Mouse (Mus musculus) kidney, postnatal 0 days (tissue): ENCODE data around the gene Scube3. TPM values are rescaled to one million over a fixed set of nuclear protein-coding genes. Genes with fewer than 3 reads are reported as not detected.

ENCODE experiments used
- ATAC-seq: fragments of 200-750 bp; cut with Nextera tagmentation; replicated peaks from 2 replicates; pipeline ENCODE4 v1.8.0; 2017; ENCODE audit warnings: low read depth, moderate number of reproducible peaks, moderate TSS enrichment, moderate library complexity; ENCODE audit not compliant: low FRiP score
- DNase-seq: peaks from one replicate; pipeline ENCODE4 v3.0.0-alpha.2; 2016; ENCODE audit warnings: low spot score
- H3K27ac ChIP-seq: fragments of 300-500 bp; sonication (generic); 2 replicates; pipeline ENCODE4 v1.5.1; 2014; ENCODE audit warnings: mild to moderate bottlenecking
- H3K27me3 ChIP-seq: fragments of 300-500 bp; sonication (generic); 2 replicates; pipeline ENCODE4 v1.6.1; 2014; ENCODE audit warnings: low read length, mixed read lengths; ENCODE audit not compliant: insufficient read depth
- H3K36me3 ChIP-seq: fragments of 300-500 bp; sonication (generic); 2 replicates; pipeline ENCODE4 v1.6.1; 2014; ENCODE audit warnings: low read length, mixed read lengths; ENCODE audit not compliant: insufficient read depth
- H3K4me1 ChIP-seq: fragments of 300-500 bp; sonication (generic); replicated peaks from 2 replicates; pipeline ENCODE4 v1.6.1; 2014; ENCODE audit warnings: antibody characterized with exemption, low read length, mixed read lengths; ENCODE audit not compliant: insufficient read depth
- H3K4me2 ChIP-seq: fragments of 300-500 bp; sonication (generic); 2 replicates; pipeline ENCODE4 v1.6.1; 2014; ENCODE audit warnings: mild to moderate bottlenecking, low read length, moderate library complexity, mixed read lengths
- H3K4me3 ChIP-seq: fragments of 300-500 bp; sonication (generic); replicated peaks from 2 replicates; pipeline ENCODE4 v1.5.1; 2014; ENCODE audit warnings: low read depth, low read length
- H3K9ac ChIP-seq: fragments of 300-500 bp; sonication (generic); 2 replicates; pipeline ENCODE4 v1.6.1; 2014; ENCODE audit warnings: low read depth, low read length
- H3K9me3 ChIP-seq: fragments of 300-500 bp; sonication (generic); replicated peaks from 2 replicates; pipeline ENCODE4 v1.6.1; 2016; ENCODE audit warnings: low read length, inconsistent platforms, mixed read lengths
- CTCF ChIP-seq: IDR thresholded peaks from 2 replicates; pipeline ENCODE4 v1.5.1; 2016; ENCODE audit warnings: antibody characterized with exemption, low read depth, mild to moderate bottlenecking, moderate library complexity
- WGBS: fragments of 180-500 bp; shearing (Covaris S2); extraction: QIAGEN DNeasy Blood & Tissue Kit; methylation state at CpG from one replicate; pipeline ENCODE4 v1.1.7; 2014; 5-methylcytosine and 5-hydroxymethylcytosine counted together
- polyA plus RNA-seq: library from polyadenylated mRNA; unstranded; fragments of >200 nt; fragmentation: Nextera tagmentation; extraction: Ambion mirVana; gene quantifications from 2 replicates; pipeline ENCODE4 v1.2.1, GENCODE M21; 2015

Scube3 gene
- polyA plus RNA-seq, 1 experiment from 2014 or later = 14.2 TPM

DNA sequence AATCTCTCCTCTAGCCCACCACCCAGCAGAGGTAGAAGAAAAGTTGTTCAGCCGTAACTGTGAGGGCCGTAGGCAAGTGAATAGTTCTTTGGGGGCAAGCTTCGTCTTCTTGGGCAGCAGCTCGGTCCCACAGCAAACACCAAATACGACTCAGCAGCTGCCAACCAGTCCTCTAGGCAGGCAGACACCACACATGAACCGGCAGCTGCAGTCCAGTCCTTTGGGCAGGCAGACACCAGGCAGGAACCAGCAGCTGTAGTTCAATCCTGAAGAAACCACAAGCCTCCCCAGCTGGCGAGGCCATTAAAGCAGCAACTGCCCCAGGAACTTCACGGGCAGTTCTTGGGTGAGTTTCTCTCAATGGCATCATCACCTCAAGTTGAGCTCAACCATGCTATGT, 29.7 kb upstream of the Scube3 start:
- Histone ChIP-seq H3K4me2 (no peak overlapping the region), H3K4me3 (no peak overlapping the region), H3K27me3 (no peaks in the 10 kb centered on the region), H3K9ac (no peak overlapping the region), H3K9me3 (no peaks in the 10 kb centered on the region), H3K4me1 (no peaks in the 10 kb centered on the region), H3K36me3 (no peaks in the 10 kb centered on the region), H3K27ac (no peak overlapping the region)
- 89% methylated on average over 8 of the region's 8 CpGs for WGBS
- no peak for ATAC-seq
- TF ChIP-seq CTCF = no peak
- no peak for DNase-seq

DNA sequence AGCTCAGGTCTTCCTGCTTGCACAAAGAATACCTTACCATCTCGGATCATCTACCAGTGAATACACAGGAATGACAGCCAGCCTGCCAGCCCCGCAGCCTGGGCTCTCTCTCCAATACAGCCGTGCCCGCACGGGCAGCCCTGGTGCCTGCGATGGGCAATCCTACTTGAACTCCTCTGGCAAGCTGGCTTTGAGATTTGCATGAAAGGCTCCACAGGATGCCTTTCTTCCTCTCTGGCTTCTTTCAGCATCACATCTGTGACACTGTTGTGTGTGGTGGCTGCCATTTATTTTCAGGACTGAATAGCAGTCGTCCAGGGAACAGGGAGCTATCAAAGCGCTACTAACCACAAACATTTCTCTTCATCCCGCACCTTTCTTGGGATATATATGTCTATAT, 25.6 kb upstream of the Scube3 start:
- H3K4me1 ChIP-seq = no peaks in the 10 kb centered on the region
- 91% methylated on average over 9 of the region's 9 CpGs for WGBS
- no peak for ATAC-seq
- H3K27ac ChIP-seq = no peak overlapping the region
- H3K9ac ChIP-seq = no peak overlapping the region
- H3K4me3 ChIP-seq = no peak overlapping the region
- no peaks in the 10 kb centered on the region for H3K9me3 ChIP-seq
- no peaks in the 10 kb centered on the region for H3K36me3 ChIP-seq
- no peak for TF ChIP-seq CTCF
- H3K27me3 ChIP-seq = no peaks in the 10 kb centered on the region
- no peak for DNase-seq
- no peak overlapping the region for H3K4me2 ChIP-seq

GRCm38 (mm10) chr17:28117451-28118209, 24.3 kb upstream of the Scube3 start:
- Histone ChIP-seq H3K27me3 (no peaks in the 10 kb centered on the region), H3K9ac (no peak overlapping the region), H3K4me1 (no peaks in the 10 kb centered on the region), H3K27ac (no peak overlapping the region), H3K4me2 (no peak overlapping the region), H3K4me3 (no peak overlapping the region), H3K9me3 (no peaks in the 10 kb centered on the region), H3K36me3 (no peaks in the 10 kb centered on the region)
- ATAC-seq (no peak), DNase-seq (no peak)
- no peak for TF ChIP-seq CTCF
- 51% methylated on average over 19 of the region's 19 CpGs for WGBS

- no peaks in the 10 kb centered on the region for H3K9me3 ChIP-seq
- DNase-seq (no peak), ATAC-seq (no peak)
- H3K27me3 ChIP-seq = no peaks in the 10 kb centered on the region
- H3K4me3 ChIP-seq = no peak overlapping the region
- H3K9ac ChIP-seq = no peak overlapping the region
- no peaks in the 10 kb centered on the region for H3K4me1 ChIP-seq
- H3K36me3 ChIP-seq = no peaks in the 10 kb centered on the region
- H3K27ac ChIP-seq = no peak overlapping the region
- H3K4me2 ChIP-seq = no peak overlapping the region
- TF ChIP-seq CTCF = no peak
- WGBS = 90% methylated on average over 5 of the region's 5 CpGs
These were observed 21.5 kb upstream of the Scube3 start for GRCm38 (mm10) chr17:28120460-28120859.

DNA sequence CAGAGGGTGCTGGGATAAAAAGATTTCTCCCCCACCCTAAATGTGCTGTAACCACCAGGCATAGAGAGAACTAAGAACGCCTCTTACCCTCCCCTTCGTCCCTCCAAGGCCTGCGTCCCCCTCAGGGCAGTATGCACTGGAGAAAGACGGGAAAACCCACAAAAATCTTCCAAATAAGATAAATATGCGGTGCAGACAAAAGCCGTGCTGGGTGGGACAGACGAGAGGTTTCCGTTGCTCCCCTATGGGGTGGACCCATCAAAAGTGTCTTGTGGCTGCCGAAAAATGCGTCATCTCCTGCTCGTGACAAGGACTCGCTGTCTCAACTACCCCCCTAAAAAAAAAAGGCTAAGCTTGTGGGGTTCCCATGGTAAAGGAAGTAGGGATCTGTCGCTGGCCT, 19.0 kb upstream of the Scube3 start:
- no peak overlapping the region for H3K4me2 ChIP-seq
- no peak overlapping the region for H3K27ac ChIP-seq
- WGBS = 78% methylated on average over 13 of the region's 13 CpGs
- no peaks in the 10 kb centered on the region for H3K36me3 ChIP-seq
- H3K9me3 ChIP-seq = no peaks in the 10 kb centered on the region
- TF ChIP-seq CTCF = no peak
- no peak for ATAC-seq
- no peak overlapping the region for H3K4me3 ChIP-seq
- no peaks in the 10 kb centered on the region for H3K4me1 ChIP-seq
- DNase-seq = no peak
- H3K27me3 ChIP-seq = no peaks in the 10 kb centered on the region
- no peak overlapping the region for H3K9ac ChIP-seq

GRCm38 (mm10) chr17:28123627-28124026, 18.3 kb upstream of the Scube3 start:
- no peak for ATAC-seq
- H3K4me3 ChIP-seq = no peak overlapping the region
- no peaks in the 10 kb centered on the region for H3K4me1 ChIP-seq
- H3K36me3 ChIP-seq = no peaks in the 10 kb centered on the region
- no peak for TF ChIP-seq CTCF
- no peak overlapping the region for H3K4me2 ChIP-seq
- no peak overlapping the region for H3K27ac ChIP-seq
- H3K9ac ChIP-seq = no peak overlapping the region
- no peaks in the 10 kb centered on the region for H3K9me3 ChIP-seq
- 54% methylated on average over 7 of the region's 7 CpGs for WGBS
- H3K27me3 ChIP-seq = no peaks in the 10 kb centered on the region
- DNase-seq = no peak

- no peak overlapping the region for H3K4me3 ChIP-seq
- ATAC-seq (no peak), DNase-seq (no peak)
- no peak overlapping the region for H3K27ac ChIP-seq
- no peaks in the 10 kb centered on the region for H3K36me3 ChIP-seq
- no peak overlapping the region for H3K9ac ChIP-seq
- H3K4me2 ChIP-seq = no peak overlapping the region
- 55% methylated on average over 8 of the region's 8 CpGs for WGBS
- no peaks in the 10 kb centered on the region for H3K27me3 ChIP-seq
- no peak for TF ChIP-seq CTCF
- H3K9me3 ChIP-seq = no peaks in the 10 kb centered on the region
- H3K4me1 ChIP-seq = no peaks in the 10 kb centered on the region
These were observed 17.6 kb upstream of the Scube3 start for GRCm38 (mm10) chr17:28124368-28124767.
